Mouse (Mus musculus): ENCODE results near the gene Amd1. TPM values are rescaled to one million over a fixed set of nuclear protein-coding genes. Genes with fewer than 3 reads are reported as not detected.
A peak's percentile ranks its signal among the peaks of the same experiment; 100 is the strongest.

Gene Amd1
- total RNA-seq, 2 experiments from 2014 or later = 45.7 to 51.7 TPM

GRCm38 (mm10) chr10:40305989-40306388 is 4.0 kb upstream of the Amd1 start:
- no peak for DNase-seq (ENCODE audit: low spot score in 2 of 2)

- DNase-seq (ENCODE audit: low spot score in 2 of 2) = peak; percentile 49 to 53
Measured at GRCm38 (mm10) chr10:40301181-40302075, 558 bp downstream of the Amd1 start.

- peak; percentile 69 to 78 for DNase-seq (ENCODE audit: low spot score in 2 of 2)
Measured at GRCm38 (mm10) chr10:40300648-40301171, 1.3 kb downstream of the Amd1 start.

GRCm38 (mm10) chr10:40292640-40293039 is 9.3 kb downstream of the Amd1 start:
- no peak for DNase-seq (ENCODE audit: low spot score in 2 of 2)

GRCm38 (mm10) chr10:40286767-40287166 is 15.2 kb downstream of the Amd1 start:
- DNase-seq (ENCODE audit: low spot score in 2 of 2) = no peak

GRCm38 (mm10) chr10:40285571-40285970 is 16.4 kb downstream of the Amd1 start:
- DNase-seq (ENCODE audit: low spot score in 2 of 2) = no peak

- no peak for DNase-seq (ENCODE audit: low spot score in 2 of 2)
Measured at GRCm38 (mm10) chr10:40284997-40285396, 17.0 kb downstream of the Amd1 start.

GRCm38 (mm10) chr10:40284179-40284831 is 17.7 kb downstream of the Amd1 start:
- DNase-seq (ENCODE audit: low spot score in 2 of 2) = no peak

- DNase-seq (ENCODE audit: low spot score in 2 of 2) = no peak
Measured at GRCm38 (mm10) chr10:40283636-40284035, 18.4 kb downstream of the Amd1 start.

- no peak for DNase-seq (ENCODE audit: low spot score in 2 of 2)
Measured at GRCm38 (mm10) chr10:40281565-40281964, 20.4 kb downstream of the Amd1 start.

- DNase-seq (ENCODE audit: low spot score in 2 of 2) = no peak
Measured at GRCm38 (mm10) chr10:40278317-40278716, 23.7 kb downstream of the Amd1 start.

GRCm38 (mm10) chr10:40275991-40276390 is 26.0 kb downstream of the Amd1 start:
- no peak for DNase-seq (ENCODE audit: low spot score in 2 of 2)

GRCm38 (mm10) chr10:40273938-40274337 is 28.0 kb downstream of the Amd1 start:
- no peak for DNase-seq (ENCODE audit: low spot score in 2 of 2)

GRCm38 (mm10) chr10:40271216-40271615 is 30.8 kb downstream of the Amd1 start:
- no peak for DNase-seq (ENCODE audit: low spot score in 2 of 2)

GRCm38 (mm10) chr10:40264920-40265319 is 37.1 kb downstream of the Amd1 start:
- no peak for DNase-seq (ENCODE audit: low spot score in 2 of 2)

- DNase-seq (ENCODE audit: low spot score in 2 of 2) = peak in 1 of 2 experiments; percentile 36
Measured at GRCm38 (mm10) chr10:40263691-40264090, 38.3 kb downstream of the Amd1 start.

GRCm38 (mm10) chr10:40262200-40262599 is 39.8 kb downstream of the Amd1 start:
- DNase-seq (ENCODE audit: low spot score in 2 of 2) = no peak

GRCm38 (mm10) chr10:40260305-40260704 is 41.7 kb downstream of the Amd1 start:
- DNase-seq (ENCODE audit: low spot score in 2 of 2) = no peak

- DNase-seq (ENCODE audit: low spot score in 2 of 2) = no peak
Measured at GRCm38 (mm10) chr10:40259542-40259941, 42.4 kb downstream of the Amd1 start.

GRCm38 (mm10) chr10:40258976-40259375 is 43.0 kb downstream of the Amd1 start:
- DNase-seq (ENCODE audit: low spot score in 2 of 2) = no peak

GRCm38 (mm10) chr10:40258401-40258966 is 43.5 kb downstream of the Amd1 start:
- DNase-seq (ENCODE audit: low spot score in 2 of 2) = no peak
